Mouse (Mus musculus) hindbrain, embryonic 13.5 days (tissue): ENCODE results near the gene Samhd1. TPM values are rescaled to one million over a fixed set of nuclear protein-coding genes. Genes with fewer than 3 reads are reported as not detected.

Experiments
- ATAC-seq: fragments of 200-750 bp; cut with Nextera tagmentation; 2 replicates; pipeline ENCODE4 v1.8.0; 2017; ENCODE audit warnings: moderate TSS enrichment; ENCODE audit not compliant: low FRiP score
- H3K27ac ChIP-seq: fragments of 300-500 bp; sonication (generic); 2 replicates; pipeline ENCODE4 v1.5.1; 2015; ENCODE audit warnings: inconsistent platforms, mild to moderate bottlenecking, moderate library complexity
- H3K27me3 ChIP-seq: fragments of 300-500 bp; sonication (generic); 2 replicates; pipeline ENCODE4 v1.6.1; 2015; ENCODE audit warnings: mild to moderate bottlenecking, inconsistent platforms
- H3K36me3 ChIP-seq: fragments of 300-500 bp; sonication (generic); 2 replicates; pipeline ENCODE4 v1.6.1; 2015; ENCODE audit warnings: mild to moderate bottlenecking, inconsistent platforms
- H3K4me1 ChIP-seq: fragments of 300-500 bp; sonication (generic); replicated peaks from 2 replicates; pipeline ENCODE4 v1.6.1; 2015; ENCODE audit warnings: inconsistent platforms
- H3K4me2 ChIP-seq: fragments of 300-500 bp; sonication (generic); 2 replicates; pipeline ENCODE4 v1.6.1; 2015; ENCODE audit warnings: inconsistent platforms, mild to moderate bottlenecking, moderate library complexity
- H3K4me3 ChIP-seq: fragments of 300-500 bp; sonication (generic); 2 replicates; pipeline ENCODE4 v1.5.1; 2015; ENCODE audit warnings: mild to moderate bottlenecking, inconsistent platforms
- H3K9ac ChIP-seq: fragments of 300-500 bp; sonication (generic); 2 replicates; pipeline ENCODE4 v1.6.1; 2015; ENCODE audit warnings: mild to moderate bottlenecking, inconsistent platforms
- H3K9me3 ChIP-seq: fragments of 300-500 bp; sonication (generic); 2 replicates; pipeline ENCODE4 v1.6.1; 2016; ENCODE audit warnings: inconsistent platforms
- whole genome bisulfite sequencing: fragments of 180-500 bp; shearing (Covaris S2); methylation state at CpG from one replicate; pipeline ENCODE4 v1.1.7; 2015; 5-methylcytosine and 5-hydroxymethylcytosine counted together
- polyA plus RNA-seq: library from polyadenylated mRNA; unstranded; fragments of >200 nt; fragmentation: Nextera tagmentation; extraction: Ambion mirVana; gene quantifications from 2 replicates; pipeline ENCODE4 v1.2.1, GENCODE M21; 2015

Samhd1 gene
- polyA plus RNA-seq, 1 experiment from 2014 or later: 11.9 TPM

- Histone ChIP-seq H3K9ac (peak overlapping the region; percentile 44), H3K27me3 (no peaks in the 10 kb centered on the region), H3K27ac (peak overlapping the region; percentile 49)
Measured at GRCm38 (mm10) chr2:157064978-157065878, 69.8 kb downstream of the Samhd1 start.

DNA sequence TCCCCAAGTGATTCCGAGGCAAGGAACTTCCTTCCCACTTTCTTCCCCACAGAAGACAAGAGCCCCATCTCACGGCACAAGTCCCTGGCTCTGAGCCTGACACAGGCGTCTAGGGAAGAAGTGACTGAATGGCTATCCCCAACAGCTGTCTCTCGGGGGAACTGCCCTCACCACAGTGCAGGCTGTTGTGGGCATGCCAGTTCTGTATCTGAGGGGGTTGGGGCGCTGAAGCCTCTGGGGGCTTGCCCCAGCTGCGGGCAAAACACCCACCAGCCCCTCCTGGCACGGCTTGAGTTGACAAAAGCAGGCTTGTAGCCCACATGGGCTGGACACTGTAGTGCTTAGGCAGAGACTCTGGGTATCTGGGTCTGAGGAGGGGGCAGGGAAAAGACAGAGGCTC, 70.9 kb downstream of the Samhd1 start:
- H3K27ac ChIP-seq: peak overlapping the region; percentile 49
- no peak overlapping the region for H3K4me3 ChIP-seq
- peaks cover 83% of the 10 kb centered on the region for H3K4me1 ChIP-seq
- peak; percentile 49 for ATAC-seq
- H3K4me2 ChIP-seq: no peak overlapping the region
- H3K36me3 ChIP-seq: peaks cover 18% of the 10 kb centered on the region
- H3K9ac ChIP-seq: peak overlapping the region; percentile 51; the same call in 1 of the 2 replicates
- H3K27me3 ChIP-seq: no peaks in the 10 kb centered on the region
- WGBS: 27% methylated on average over 7 of the region's 7 CpGs
- no peaks in the 10 kb centered on the region for H3K9me3 ChIP-seq

More at GRCm38 (mm10) chr2:157064978-157065878, 69.8 kb downstream of the Samhd1 start:
- peaks cover 84% of the 10 kb centered on the region for H3K4me1 ChIP-seq
- no peak overlapping the region for H3K4me2 ChIP-seq
- no peak overlapping the region for H3K4me3 ChIP-seq
- H3K9me3 ChIP-seq: no peaks in the 10 kb centered on the region
- no peak for ATAC-seq
- H3K36me3 ChIP-seq: peaks cover 7% of the 10 kb centered on the region
- WGBS: 86% methylated on average over 14 of the region's 14 CpGs

- H3K27ac ChIP-seq: peak overlapping the region; percentile 30; the same call in 1 of the 2 replicates
- WGBS: 69% methylated on average over 4 of the region's 4 CpGs
Measured at GRCm38 (mm10) chr2:157063241-157063700, 71.8 kb downstream of the Samhd1 start.

GRCm38 (mm10) chr2:157060557-157061305, 74.3 kb downstream of the Samhd1 start:
- peaks cover 39% of the 10 kb centered on the region for H3K36me3 ChIP-seq
- no peak for ATAC-seq
- H3K27me3 ChIP-seq: no peaks in the 10 kb centered on the region
- H3K4me1 ChIP-seq: peaks cover 78% of the 10 kb centered on the region
- 89% methylated on average over 11 of the region's 11 CpGs for WGBS
- no peak overlapping the region; the same call in 1 of the 2 replicates for H3K9ac ChIP-seq
- H3K4me2 ChIP-seq: no peak overlapping the region
- H3K9me3 ChIP-seq: no peaks in the 10 kb centered on the region
- no peak overlapping the region for H3K4me3 ChIP-seq
- H3K27ac ChIP-seq: no peak overlapping the region

More at GRCm38 (mm10) chr2:157063241-157063700, 71.8 kb downstream of the Samhd1 start:
- Histone ChIP-seq H3K9ac (0 out of 2 replicates have a peak overlapping the region, but pooled peaks have one; percentile 20), H3K4me1 (peaks cover 84% of the 10 kb centered on the region), H3K36me3 (peaks cover 24% of the 10 kb centered on the region), H3K4me3 (no peak overlapping the region), H3K4me2 (no peak overlapping the region), H3K9me3 (no peaks in the 10 kb centered on the region), H3K27me3 (no peaks in the 10 kb centered on the region)
- ATAC-seq: no peak

GRCm38 (mm10) chr2:157060037-157060436, 75.0 kb downstream of the Samhd1 start:
- H3K27me3 ChIP-seq: no peaks in the 10 kb centered on the region
- H3K4me2 ChIP-seq: no peak overlapping the region
- WGBS: 90% methylated on average over 14 of the region's 14 CpGs
- peaks cover 43% of the 10 kb centered on the region for H3K36me3 ChIP-seq
- H3K4me1 ChIP-seq: peaks cover 72% of the 10 kb centered on the region
- no peak overlapping the region for H3K4me3 ChIP-seq
- ATAC-seq: no peak
- no peaks in the 10 kb centered on the region for H3K9me3 ChIP-seq
- H3K27ac ChIP-seq: no peak overlapping the region
- H3K9ac ChIP-seq: no peak overlapping the region

DNA sequence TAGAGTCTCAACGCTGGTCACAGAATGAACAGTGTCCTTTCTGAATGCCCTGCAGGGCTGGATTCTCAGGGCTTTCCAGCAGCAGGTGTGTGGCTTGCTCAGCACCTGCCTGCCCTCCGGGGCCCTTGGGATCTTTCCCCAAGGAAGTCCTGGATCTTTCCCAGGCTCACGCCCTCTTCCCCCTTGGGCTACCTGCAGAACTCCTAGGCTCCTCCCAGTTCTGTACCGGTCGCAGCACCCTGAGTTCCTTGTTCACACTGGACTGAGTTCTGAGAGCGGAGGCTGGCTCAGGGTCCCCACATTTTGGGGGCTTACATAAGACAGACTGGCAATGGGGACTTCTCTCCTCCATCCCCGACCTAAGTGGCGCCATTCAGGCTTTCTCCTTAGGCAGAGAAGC, 75.9 kb downstream of the Samhd1 start:
- Histone ChIP-seq H3K27me3 (no peaks in the 10 kb centered on the region), H3K27ac (peak overlapping the region; percentile 85), H3K4me2 (peak overlapping the region; percentile 19), H3K4me3 (no peak overlapping the region), H3K4me1 (peaks cover 69% of the 10 kb centered on the region), H3K9me3 (no peaks in the 10 kb centered on the region), H3K36me3 (peaks cover 51% of the 10 kb centered on the region), H3K9ac (peak overlapping the region; percentile 55; the same call in 1 of the 2 replicates)
- ATAC-seq: no peak
- WGBS: 56% methylated on average over 8 of the region's 8 CpGs

DNA sequence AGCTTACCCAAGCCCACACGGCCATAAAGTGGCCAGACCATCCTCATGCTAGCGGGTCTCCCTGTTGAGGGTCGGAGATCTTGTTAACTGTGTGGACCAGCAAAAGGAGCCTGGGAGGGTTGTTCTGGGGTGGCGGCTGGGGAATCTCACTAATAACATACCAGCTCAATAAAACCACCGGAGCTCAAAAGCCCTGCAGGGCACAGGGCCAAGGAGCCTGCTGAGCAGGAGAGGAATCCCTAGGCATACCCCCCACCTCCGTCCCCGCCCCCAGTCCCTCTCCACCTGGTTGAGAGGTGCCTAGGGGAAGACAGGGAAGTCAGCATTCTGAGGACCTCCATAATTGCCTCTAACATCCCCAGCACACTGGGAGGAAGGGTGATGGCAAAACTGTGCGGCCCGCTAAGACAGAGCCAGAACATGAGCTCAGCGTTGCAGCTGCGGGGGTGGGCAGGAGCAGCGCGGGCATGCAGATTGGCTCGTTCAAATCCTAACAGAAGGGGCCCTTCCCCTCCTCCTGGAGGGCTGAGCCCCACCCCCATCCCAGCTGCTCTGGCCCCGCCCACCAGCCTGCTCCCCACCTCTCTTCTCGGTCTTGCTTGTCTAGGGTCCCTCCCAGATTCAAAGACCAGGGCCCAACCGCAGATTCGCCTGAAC, 76.6 kb downstream of the Samhd1 start:
- H3K27ac ChIP-seq: peak overlapping the region; percentile 85
- H3K9me3 ChIP-seq: no peaks in the 10 kb centered on the region
- H3K4me2 ChIP-seq: peak overlapping the region; percentile 38
- peaks cover 58% of the 10 kb centered on the region for H3K36me3 ChIP-seq
- H3K4me3 ChIP-seq: peak overlapping the region; percentile 8; the same call in 1 of the 2 replicates
- H3K4me1 ChIP-seq: peaks cover 62% of the 10 kb centered on the region
- no peaks in the 10 kb centered on the region for H3K27me3 ChIP-seq
- ATAC-seq: peak; percentile 76
- WGBS: 12% methylated on average over 18 of the region's 18 CpGs
- H3K9ac ChIP-seq: peak overlapping the region; percentile 55

GRCm38 (mm10) chr2:157057758-157058157, 77.3 kb downstream of the Samhd1 start:
- Histone ChIP-seq H3K27me3 (no peaks in the 10 kb centered on the region), H3K4me1 (peaks cover 55% of the 10 kb centered on the region), H3K4me2 (no peak overlapping the region), H3K36me3 (peaks cover 66% of the 10 kb centered on the region), H3K9me3 (no peaks in the 10 kb centered on the region), H3K9ac (no peak overlapping the region), H3K27ac (peak overlapping the region; percentile 85), H3K4me3 (no peak overlapping the region)
- 80% methylated on average over 4 of the region's 4 CpGs for WGBS
- ATAC-seq: no peak

DNA sequence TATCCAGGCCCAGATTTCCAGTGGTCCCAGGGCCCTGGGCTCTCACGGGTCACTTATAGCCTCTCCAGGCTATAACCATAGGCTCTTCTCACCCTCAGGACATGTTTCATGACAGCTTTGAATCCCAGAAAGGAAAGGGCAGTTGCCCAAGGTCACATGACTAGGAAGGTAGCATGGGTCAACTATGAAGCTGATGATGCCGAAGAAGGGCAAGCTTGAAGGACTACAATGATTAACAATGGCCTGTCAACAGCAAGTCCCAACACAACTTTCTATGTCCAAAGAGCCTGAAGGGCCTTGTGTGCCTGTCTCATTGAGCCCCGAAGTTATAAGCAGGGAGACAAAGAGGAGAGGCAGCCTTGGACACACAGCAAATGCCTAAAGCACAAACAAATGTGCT, 77.9 kb downstream of the Samhd1 start:
- H3K4me3 ChIP-seq: no peak overlapping the region
- ATAC-seq: no peak
- H3K9me3 ChIP-seq: no peaks in the 10 kb centered on the region
- no peaks in the 10 kb centered on the region for H3K27me3 ChIP-seq
- H3K36me3 ChIP-seq: peaks cover 71% of the 10 kb centered on the region
- no peak overlapping the region for H3K9ac ChIP-seq
- peak overlapping the region; percentile 85 for H3K27ac ChIP-seq
- H3K4me2 ChIP-seq: no peak overlapping the region
- 91% methylated on average over 3 of the region's 3 CpGs for WGBS
- H3K4me1 ChIP-seq: peaks cover 55% of the 10 kb centered on the region

DNA sequence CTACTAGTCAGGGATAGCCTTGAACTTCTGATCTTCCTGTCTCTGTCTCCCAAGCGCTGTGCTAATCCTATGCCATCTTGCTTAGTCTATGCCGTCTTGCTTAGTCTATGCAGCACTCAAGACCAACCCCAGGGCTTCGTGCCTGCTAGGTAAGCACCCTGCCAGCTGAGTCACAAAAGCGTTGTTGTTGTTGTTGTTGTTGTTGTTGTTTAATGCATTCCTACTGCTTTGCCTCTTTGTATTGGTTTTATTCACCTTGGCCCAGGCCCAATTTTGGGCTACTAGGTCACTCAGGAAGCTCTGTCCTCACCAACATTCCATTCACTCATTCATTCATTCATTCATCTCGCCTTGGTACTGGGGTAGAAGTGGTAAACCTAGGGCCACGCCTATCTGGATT, 79.3 kb downstream of the Samhd1 start:
- 91% methylated on average over 6 of the region's 6 CpGs for WGBS
- peaks cover 60% of the 10 kb centered on the region for H3K4me1 ChIP-seq
- H3K4me2 ChIP-seq: no peak overlapping the region
- H3K9ac ChIP-seq: no peak overlapping the region
- peaks cover 74% of the 10 kb centered on the region for H3K36me3 ChIP-seq
- ATAC-seq: no peak
- no peaks in the 10 kb centered on the region for H3K9me3 ChIP-seq
- H3K4me3 ChIP-seq: no peak overlapping the region
- no peak overlapping the region for H3K27ac ChIP-seq
- no peaks in the 10 kb centered on the region for H3K27me3 ChIP-seq

GRCm38 (mm10) chr2:157054816-157055215, 80.2 kb downstream of the Samhd1 start:
- Histone ChIP-seq H3K27me3 (no peaks in the 10 kb centered on the region), H3K4me2 (no peak overlapping the region), H3K9me3 (no peaks in the 10 kb centered on the region), H3K9ac (no peak overlapping the region), H3K4me1 (peaks cover 64% of the 10 kb centered on the region), H3K4me3 (no peak overlapping the region), H3K27ac (peak overlapping the region; percentile 37; the same call in 1 of the 2 replicates), H3K36me3 (peaks cover 69% of the 10 kb centered on the region)
- no peak for ATAC-seq
- 73% methylated on average over 5 of the region's 5 CpGs for WGBS

DNA sequence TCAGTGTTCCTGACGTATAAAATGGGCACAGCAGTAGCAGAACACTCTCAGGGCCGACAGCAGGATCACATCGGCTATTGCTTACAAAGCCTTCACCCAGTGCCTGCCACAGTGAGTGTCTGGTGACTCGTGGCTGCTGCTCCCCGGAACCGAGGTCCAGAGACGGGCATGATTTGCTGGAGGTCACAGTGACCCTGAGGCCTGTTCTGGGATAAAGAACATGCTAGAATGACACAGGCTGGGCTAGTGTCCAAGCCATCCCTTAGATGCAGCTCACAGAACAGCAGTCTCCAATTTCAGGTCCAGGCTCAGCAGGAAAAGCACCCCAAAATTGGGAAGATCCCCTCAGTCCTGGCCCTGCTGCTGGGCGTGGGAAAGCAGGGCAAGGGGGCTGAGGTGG, 80.8 kb downstream of the Samhd1 start:
- peaks cover 64% of the 10 kb centered on the region for H3K4me1 ChIP-seq

More for the DNA sequence above, 80.8 kb downstream of the Samhd1 start:
- Histone ChIP-seq H3K9ac (no peak overlapping the region), H3K27ac (peak overlapping the region; percentile 37; the same call in 1 of the 2 replicates), H3K27me3 (no peaks in the 10 kb centered on the region), H3K36me3 (peaks cover 64% of the 10 kb centered on the region), H3K9me3 (no peaks in the 10 kb centered on the region), H3K4me2 (no peak overlapping the region), H3K4me3 (no peak overlapping the region)
- 94% methylated on average over 8 of the region's 8 CpGs for WGBS
- ATAC-seq: no peak
